9 mouse cellular contexts compared by ENCODE assay signal in the genomic region with DNA sequence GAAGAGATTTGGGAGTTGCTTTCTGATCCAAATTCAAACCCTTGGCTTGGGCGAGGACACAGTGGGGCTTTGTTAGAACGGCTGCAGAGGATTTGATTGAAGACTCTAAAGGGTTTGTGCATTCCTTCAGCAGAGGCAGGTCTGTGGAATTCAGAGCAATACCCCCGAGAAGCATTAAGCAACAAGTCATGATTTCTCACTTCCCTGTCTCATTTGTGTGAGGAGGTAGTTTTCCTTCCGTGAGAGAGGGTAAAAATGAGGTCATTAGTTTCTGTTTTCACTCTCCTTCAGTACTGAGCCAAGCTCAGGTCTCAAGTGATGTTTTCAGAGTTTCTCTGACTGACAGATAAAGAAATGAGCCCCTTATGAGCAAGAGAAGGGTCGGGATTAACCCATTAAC.
DNase-seq lines count a peak whose midpoint lies in the region; ATAC-seq lines count a peak whose summit lies in the region.
"Had no signal": no experiment of that assay in that cellular context is flagged by ENCODE, and none has a peak within 500 bp of the region (broad histone marks: within the 10 kb centered on the region; RNA-seq: fewer than 3 reads in every experiment).

No protein-coding gene starts in this region.

- H3K27ac ChIP-seq in intestine, embryonic 14.5 days (ENCODE audit: low read depth): no peak overlapping the region
- no peak overlapping the region for H3K27ac ChIP-seq in intestine, embryonic 15.5 days
- H3K27ac ChIP-seq in hindbrain, embryonic 11.5 days (ENCODE audit: low read depth, low read length): no peak overlapping the region
- H3K27ac ChIP-seq in midbrain, embryonic 16.5 days (ENCODE audit: low read length): 0 out of 2 replicates have a peak overlapping the region, but pooled peaks have one; percentile 12

- H3K9me3 ChIP-seq in intestine, embryonic 14.5 days (ENCODE audit: control insufficient read depth, low read length): no peaks in the 10 kb centered on the region
- H3K9me3 ChIP-seq in intestine, embryonic 15.5 days: no peaks in the 10 kb centered on the region
- H3K9me3 ChIP-seq in hindbrain, embryonic 11.5 days (ENCODE audit: control insufficient read depth, low read length): no peaks in the 10 kb centered on the region
- no peaks in the 10 kb centered on the region for H3K9me3 ChIP-seq in midbrain, embryonic 16.5 days (replicated peaks; ENCODE audit: control insufficient read depth, low read length, poor library complexity, severe bottlenecking)

- no peaks in the 10 kb centered on the region for H3K36me3 ChIP-seq in intestine, embryonic 14.5 days (ENCODE audit: control insufficient read depth, insufficient read depth, low read length)
- H3K36me3 ChIP-seq in intestine, embryonic 15.5 days: no peaks in the 10 kb centered on the region
- H3K36me3 ChIP-seq in hindbrain, embryonic 11.5 days (ENCODE audit: control insufficient read depth, insufficient read depth, low read length): no peaks in the 10 kb centered on the region
- H3K36me3 ChIP-seq in midbrain, embryonic 16.5 days (ENCODE audit: control insufficient read depth, insufficient read depth, low read length): no peaks in the 10 kb centered on the region

- H3K4me3 ChIP-seq in intestine, embryonic 14.5 days (ENCODE audit: low read depth, low read length): no peak overlapping the region
- H3K4me3 ChIP-seq in intestine, embryonic 15.5 days (replicated peaks): no peak overlapping the region
- H3K4me3 ChIP-seq in hindbrain, embryonic 11.5 days (ENCODE audit: low read depth, low read length): no peak overlapping the region
- no peak overlapping the region for H3K4me3 ChIP-seq in midbrain, embryonic 16.5 days (ENCODE audit: low read depth, low read length)

- H3K4me2 ChIP-seq in intestine, embryonic 14.5 days (ENCODE audit: low read length): peak overlapping the region; percentile 22; the same call in 1 of the 2 replicates
- H3K4me2 ChIP-seq in intestine, embryonic 15.5 days (replicated peaks): no peak overlapping the region
- H3K4me2 ChIP-seq in hindbrain, embryonic 11.5 days (replicated peaks; ENCODE audit: low read depth, low read length): no peak overlapping the region
- peak overlapping the region; percentile 31 for H3K4me2 ChIP-seq in midbrain, embryonic 16.5 days (ENCODE audit: low read length)

- 18% methylated on average over 5 of the region's 5 CpGs for WGBS in intestine, embryonic 14.5 days
- 23% methylated on average over 5 of the region's 5 CpGs for WGBS in intestine, embryonic 15.5 days
- 25% methylated on average over 5 of the region's 5 CpGs for WGBS in hindbrain, embryonic 11.5 days
- 14% methylated on average over 5 of the region's 5 CpGs for whole genome bisulfite sequencing in midbrain, embryonic 16.5 days

- no peak for ATAC-seq in intestine, embryonic 14.5 days (replicated peaks; ENCODE audit: low FRiP score, low TSS enrichment, low read depth)
- ATAC-seq in intestine, embryonic 15.5 days: no peak
- peak; percentile 47; the same call in 1 of the 2 replicates for ATAC-seq in hindbrain, embryonic 11.5 days (ENCODE audit: low FRiP score)
- peak; percentile 71; the same call in 1 of the 2 replicates for ATAC-seq in midbrain, embryonic 16.5 days
- ATAC-seq: CD4-positive, CD25-positive, alpha-beta regulatory T cell, adult 4 months had no signal

- H3K27me3 ChIP-seq in intestine, embryonic 14.5 days (replicated peaks; ENCODE audit: control insufficient read depth, insufficient read depth, low read length): no peaks in the 10 kb centered on the region
- no peaks in the 10 kb centered on the region for H3K27me3 ChIP-seq in intestine, embryonic 15.5 days (replicated peaks)
- no peaks in the 10 kb centered on the region for H3K27me3 ChIP-seq in hindbrain, embryonic 11.5 days (ENCODE audit: control insufficient read depth, insufficient read depth, low read length)
- H3K27me3 ChIP-seq in midbrain, embryonic 16.5 days (ENCODE audit: control insufficient read depth, insufficient read depth, low read depth, low read length): no peaks in the 10 kb centered on the region

- DNase-seq in intestine, embryonic 14.5 days (ENCODE audit: low spot score): no peak
- peak; percentile 29 for DNase-seq in embryo, embryonic 11.5 days (ENCODE audit: low read depth, low spot score)
- DNase-seq in hindbrain, embryonic 11.5 days (ENCODE audit: low spot score): peak; percentile 23
- no peak for DNase-seq in layer of hippocampus, adult 9-11 months
- DNase-seq in right cerebral cortex, adult 2 months (ENCODE audit: low spot score in 2 of 2): no peak
- DNase-seq in ovary, postnatal 14 days (ENCODE audit: low spot score): no peak

- no peaks in the 10 kb centered on the region for H3K4me1 ChIP-seq in intestine, embryonic 14.5 days (replicated peaks; ENCODE audit: control insufficient read depth, insufficient read depth, low read length)
- no peaks in the 10 kb centered on the region for H3K4me1 ChIP-seq in intestine, embryonic 15.5 days (replicated peaks)
- H3K4me1 ChIP-seq in hindbrain, embryonic 11.5 days (replicated peaks; ENCODE audit: control insufficient read depth, insufficient read depth, low read length): no peaks in the 10 kb centered on the region
- H3K4me1 ChIP-seq in midbrain, embryonic 16.5 days (ENCODE audit: control insufficient read depth, insufficient read depth, low read length): peaks cover 6% of the 10 kb centered on the region; the same call in 1 of the 2 replicates

- H3K9ac ChIP-seq in intestine, embryonic 14.5 days (ENCODE audit: low read length): no peak overlapping the region
- no peak overlapping the region for H3K9ac ChIP-seq in intestine, embryonic 15.5 days
- no peak overlapping the region for H3K9ac ChIP-seq in hindbrain, embryonic 11.5 days (ENCODE audit: low read depth, low read length)
- no peak overlapping the region for H3K9ac ChIP-seq in midbrain, embryonic 16.5 days (ENCODE audit: low read depth, low read length)

Comparison
In these comparisons a context has a peak if more than half of its experiments do, and no peak if none do; other contexts are left out.
1. H3K4me2 ChIP-seq: peak in intestine, embryonic 14.5 days (single experiment) and midbrain, embryonic 16.5 days (single experiment); none in intestine, embryonic 15.5 days (single experiment) and hindbrain, embryonic 11.5 days (single experiment).
2. ATAC-seq: peak in hindbrain, embryonic 11.5 days (single experiment) and midbrain, embryonic 16.5 days (single experiment); none in intestine, embryonic 14.5 days (single experiment) and intestine, embryonic 15.5 days (single experiment).
3. DNase-seq: peak in embryo, embryonic 11.5 days (single experiment) and hindbrain, embryonic 11.5 days (single experiment); none in intestine, embryonic 14.5 days (single experiment), layer of hippocampus, adult 9-11 months (single experiment), right cerebral cortex, adult 2 months (0 of 2) and ovary, postnatal 14 days (single experiment).